Mouse (Mus musculus): Measurements from ENCODE around the gene Chrna5. TPM values are rescaled to one million over a fixed set of nuclear protein-coding genes. Genes with fewer than 3 reads are reported as not detected.
A peak's percentile ranks its signal among the peaks of the same experiment; 100 is the strongest.

The Chrna5 gene
- total and polyA plus RNA-seq, 2 experiments from 2014 or later: 2.0 to 2.6 TPM

DNA sequence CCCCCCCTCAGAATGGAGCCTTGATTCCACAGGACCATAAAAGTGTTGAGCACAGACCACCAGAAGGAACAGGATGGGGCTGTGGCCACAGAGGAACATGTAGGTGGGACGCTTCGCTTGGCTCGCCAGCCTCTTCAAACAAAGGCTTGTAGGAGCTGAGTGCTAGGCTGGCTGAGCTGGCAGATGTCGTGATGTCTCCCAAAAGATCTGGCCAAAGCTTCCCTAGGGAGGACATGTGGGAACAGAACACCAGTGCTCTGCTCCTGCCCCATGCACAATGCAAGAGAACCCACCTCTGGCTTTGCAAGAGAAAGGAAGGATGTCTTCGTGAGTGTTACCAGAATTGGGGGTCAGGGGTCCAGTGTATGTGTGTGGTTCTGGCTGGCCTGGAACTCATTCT is 42.6 kb downstream of the Chrna5 start:
- H3K4me1 ChIP-seq (ENCODE audit: insufficient read depth): 0 out of 2 replicates have a peak, but pooled peaks cover 7% of the 10 kb centered on the region
- TF ChIP-seq CTCF (IDR thresholded peaks at IDR 0.05; ENCODE audit: low read depth): no peak
- no peak overlapping the region for H3K4me3 ChIP-seq (ENCODE audit: low read depth, low read length)
- H3K4me2 ChIP-seq (ENCODE audit: low read depth): no peak overlapping the region
- no peak overlapping the region for H3K27ac ChIP-seq (ENCODE audit: low read depth, low read length)
- no peak overlapping the region for H3K9ac ChIP-seq
- WGBS: 86% methylated on average over 5 of the region's 5 CpGs
- no peaks in the 10 kb centered on the region for H3K36me3 ChIP-seq (ENCODE audit: insufficient read depth)
- H3K27me3 ChIP-seq (ENCODE audit: insufficient read depth, low read length): peaks cover 16% of the 10 kb centered on the region
- DNase-seq (no peak), ATAC-seq (no peak)
- no peaks in the 10 kb centered on the region for H3K9me3 ChIP-seq (ENCODE audit: low read length)

- TF ChIP-seq CTCF (IDR thresholded peaks at IDR 0.05; ENCODE audit: low read depth): peak; percentile 86
- Histone ChIP-seq H3K4me3 (ENCODE audit: low read depth, low read length) (no peak overlapping the region), H3K9me3 (ENCODE audit: low read length) (no peaks in the 10 kb centered on the region), H3K36me3 (ENCODE audit: insufficient read depth) (no peaks in the 10 kb centered on the region), H3K4me2 (ENCODE audit: low read depth) (no peak overlapping the region), H3K27ac (ENCODE audit: low read depth, low read length) (no peak overlapping the region), H3K27me3 (ENCODE audit: insufficient read depth, low read length) (peaks cover 16% of the 10 kb centered on the region), H3K4me1 (ENCODE audit: insufficient read depth) (0 out of 2 replicates have a peak, but pooled peaks cover 7% of the 10 kb centered on the region), H3K9ac (no peak overlapping the region)
- WGBS: 38% methylated on average over 13 of the region's 13 CpGs
- ATAC-seq: no peak
- peak; percentile 80 for DNase-seq
These were observed 43.4 kb downstream of the Chrna5 start for GRCm38 (mm10) chr9:55023902-55024583.

- H3K4me2 ChIP-seq (ENCODE audit: low read depth): peak overlapping the region; percentile 86
- peaks cover 16% of the 10 kb centered on the region for H3K27me3 ChIP-seq (ENCODE audit: insufficient read depth, low read length)
- DNase-seq: peak; percentile 49
- no peaks in the 10 kb centered on the region for H3K36me3 ChIP-seq (ENCODE audit: insufficient read depth)
- peak; percentile 70 for ATAC-seq
- no peaks in the 10 kb centered on the region for H3K9me3 ChIP-seq (ENCODE audit: low read length)
- 0 out of 2 replicates have a peak, but pooled peaks cover 7% of the 10 kb centered on the region for H3K4me1 ChIP-seq (ENCODE audit: insufficient read depth)
- H3K4me3 ChIP-seq (ENCODE audit: low read depth, low read length): peak overlapping the region; percentile 49
- no peak overlapping the region for H3K27ac ChIP-seq (ENCODE audit: low read depth, low read length)
- WGBS: 10% methylated on average over 38 of the region's 38 CpGs
- TF ChIP-seq CTCF (IDR thresholded peaks at IDR 0.05; ENCODE audit: low read depth): no peak
- H3K9ac ChIP-seq: peak overlapping the region; percentile 61
These were observed 45.0 kb downstream of the Chrna5 start for GRCm38 (mm10) chr9:55025534-55026274.

DNA sequence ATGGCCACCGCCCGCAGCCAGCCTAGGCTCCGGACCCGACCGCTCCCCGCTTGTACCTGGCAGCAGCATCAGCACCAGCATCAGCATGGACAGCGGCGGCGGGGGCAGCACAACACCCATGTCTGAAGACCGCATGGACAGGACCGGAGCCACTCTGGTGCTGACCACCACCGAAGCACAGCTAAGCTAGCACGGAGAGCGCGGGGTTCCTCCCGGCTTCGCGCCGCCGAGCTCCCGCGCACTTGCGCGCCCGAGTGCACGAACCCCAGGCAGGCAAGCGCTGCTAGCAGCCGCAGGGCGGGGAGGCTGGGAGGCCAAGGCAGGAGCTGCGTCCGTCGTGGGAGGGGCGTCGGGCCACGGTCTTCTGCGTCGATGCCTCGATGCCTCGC is 45.6 kb downstream of the Chrna5 start, which contains the start of gene Chrna3:
TSS of gene Chrna3 (minus strand) at position 288 of the 389 bp plus-strand sequence.
- H3K27ac ChIP-seq (ENCODE audit: low read depth, low read length): no peak within 1 kb of the TSS
- 2% methylated on average over 38 of the region's 39 CpGs for WGBS
- DNase-seq (peak; percentile 48), ATAC-seq (peak; percentile 79)
- H3K36me3 ChIP-seq (ENCODE audit: insufficient read depth): no peaks in the 10 kb centered on the region
- H3K4me2 ChIP-seq (ENCODE audit: low read depth): peak within 1 kb of the TSS; percentile 86
- peak within 1 kb of the TSS; percentile 49 for H3K4me3 ChIP-seq (ENCODE audit: low read depth, low read length)
- H3K9me3 ChIP-seq (ENCODE audit: low read length): no peaks in the 10 kb centered on the region
- 0 out of 2 replicates have a peak, but pooled peaks cover 7% of the 10 kb centered on the region for H3K4me1 ChIP-seq (ENCODE audit: insufficient read depth)
- peak within 1 kb of the TSS; percentile 61 for H3K9ac ChIP-seq
- H3K27me3 ChIP-seq (ENCODE audit: insufficient read depth, low read length): peaks cover 16% of the 10 kb centered on the region
- no peak for TF ChIP-seq CTCF (IDR thresholded peaks at IDR 0.05; ENCODE audit: low read depth)

DNA sequence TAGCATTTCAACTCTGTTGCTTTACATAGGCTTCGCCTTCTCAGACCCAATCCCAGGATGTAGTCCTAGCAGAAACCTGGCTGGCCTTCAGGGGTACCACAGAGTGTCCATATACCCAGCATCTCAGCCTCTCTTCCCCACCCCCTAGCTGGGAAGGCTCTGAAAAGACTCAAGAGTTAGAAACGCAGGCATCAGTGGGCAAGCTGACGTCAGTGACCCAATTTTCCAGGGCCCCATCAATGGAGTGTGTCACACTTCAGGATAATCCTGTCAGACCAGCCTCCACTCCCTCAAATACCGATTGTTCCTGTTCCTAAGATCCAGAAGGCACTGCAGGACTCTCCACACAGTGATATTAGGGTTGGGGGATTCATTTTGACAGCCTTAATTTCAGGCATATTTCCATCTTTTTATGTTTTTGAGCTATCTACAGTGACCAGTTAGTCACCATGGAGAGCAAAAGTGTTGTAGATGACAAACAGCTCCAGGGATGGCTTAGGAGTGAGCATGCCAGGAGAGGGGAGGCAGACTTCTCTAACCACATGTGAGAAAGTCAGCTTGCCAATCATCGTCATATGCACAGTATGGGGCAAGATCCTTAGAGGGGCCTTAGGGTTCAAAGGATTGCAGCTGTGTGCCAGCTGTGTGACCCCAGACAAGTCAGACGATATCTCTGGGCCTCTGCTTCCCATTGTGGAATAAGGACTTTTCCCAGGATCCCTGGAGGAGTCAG is 50.9 kb downstream of the Chrna5 start:
- Histone ChIP-seq H3K4me2 (ENCODE audit: low read depth) (no peak overlapping the region), H3K27ac (ENCODE audit: low read depth, low read length) (no peak overlapping the region), H3K9ac (no peak overlapping the region), H3K9me3 (ENCODE audit: low read length) (no peaks in the 10 kb centered on the region), H3K4me3 (ENCODE audit: low read depth, low read length) (no peak overlapping the region), H3K36me3 (ENCODE audit: insufficient read depth) (no peaks in the 10 kb centered on the region), H3K4me1 (ENCODE audit: insufficient read depth) (0 out of 2 replicates have a peak, but pooled peaks cover under 1% of the 10 kb centered on the region), H3K27me3 (ENCODE audit: insufficient read depth, low read length) (0 out of 2 replicates have a peak, but pooled peaks cover 4% of the 10 kb centered on the region)
- 46% methylated on average over 6 of the region's 6 CpGs for WGBS
- TF ChIP-seq CTCF (IDR thresholded peaks at IDR 0.05; ENCODE audit: low read depth): no peak
- ATAC-seq (no peak), DNase-seq (no peak)

GRCm38 (mm10) chr9:55038948-55039347 is 58.3 kb downstream of the Chrna5 start:
- 71% methylated on average over 8 of the region's 8 CpGs for WGBS

More at GRCm38 (mm10) chr9:55038948-55039347, 58.3 kb downstream of the Chrna5 start:
- Histone ChIP-seq H3K36me3 (ENCODE audit: insufficient read depth) (no peaks in the 10 kb centered on the region), H3K27me3 (ENCODE audit: insufficient read depth, low read length) (no peaks in the 10 kb centered on the region), H3K9me3 (ENCODE audit: low read length) (no peaks in the 10 kb centered on the region), H3K4me2 (ENCODE audit: low read depth) (no peak overlapping the region), H3K9ac (no peak overlapping the region), H3K4me1 (ENCODE audit: insufficient read depth) (no peaks in the 10 kb centered on the region), H3K27ac (ENCODE audit: low read depth, low read length) (no peak overlapping the region), H3K4me3 (ENCODE audit: low read depth, low read length) (no peak overlapping the region)
- TF ChIP-seq CTCF (IDR thresholded peaks at IDR 0.05; ENCODE audit: low read depth): no peak
- DNase-seq (no peak), ATAC-seq (no peak)
